Mouse (Mus musculus) neutrophil, adult 5-6 weeks (primary cell): ENCODE data around the gene Slc30a10. TPM values are rescaled to one million over a fixed set of nuclear protein-coding genes. Genes with fewer than 3 reads are reported as not detected.

ENCODE experiments used
- ATAC-seq: fragments of 151-379, 151-347 bp; 2 replicates; pipeline ENCODE4 v1.8.0; 2017; ENCODE audit warnings: mild to moderate bottlenecking, moderate TSS enrichment; ENCODE audit not compliant: insufficient number of reproducible peaks, poor library complexity, low FRiP score, severe bottlenecking; ENCODE audit errors: extremely low read depth
- total RNA-seq: library from RNA; stranded (forward); fragments of 200-1000 nt; gene quantifications from 2 replicates; pipeline ENCODE4 v1.2.3, GENCODE M21; 2017

Gene Slc30a10
- total RNA-seq, 1 experiment from 2014 or later: not detected

GRCm38 (mm10) chr1:185454955-185455701 lies 480 bp downstream of the Slc30a10 start:
- no peak for ATAC-seq

GRCm38 (mm10) chr1:185456327-185456726 lies 1.7 kb downstream of the Slc30a10 start:
- no peak for ATAC-seq

- no peak for ATAC-seq
These were observed 5.4 kb downstream of the Slc30a10 start for GRCm38 (mm10) chr1:185460096-185460495.

- no peak for ATAC-seq
These were observed 8.2 kb downstream of the Slc30a10 start for GRCm38 (mm10) chr1:185462889-185463288.

- ATAC-seq: no peak
These were observed 14.9 kb downstream of the Slc30a10 start for GRCm38 (mm10) chr1:185469551-185470021.

GRCm38 (mm10) chr1:185472025-185472720 lies 17.5 kb downstream of the Slc30a10 start:
- ATAC-seq: no peak

- ATAC-seq: no peak
These were observed 18.1 kb downstream of the Slc30a10 start for GRCm38 (mm10) chr1:185472730-185473129.

GRCm38 (mm10) chr1:185473437-185473836 lies 18.8 kb downstream of the Slc30a10 start:
- ATAC-seq: no peak

- ATAC-seq: no peak
These were observed 25.2 kb downstream of the Slc30a10 start for GRCm38 (mm10) chr1:185479861-185480260.

- ATAC-seq: no peak
These were observed 27.5 kb downstream of the Slc30a10 start for GRCm38 (mm10) chr1:185482001-185482761.

- ATAC-seq: no peak
These were observed 28.1 kb downstream of the Slc30a10 start for GRCm38 (mm10) chr1:185482762-185483161.

- ATAC-seq: no peak
These were observed 28.9 kb downstream of the Slc30a10 start for GRCm38 (mm10) chr1:185483356-185484057.

- ATAC-seq: no peak
These were observed 29.6 kb downstream of the Slc30a10 start for GRCm38 (mm10) chr1:185484281-185484680.

- no peak for ATAC-seq
These were observed 35.2 kb downstream of the Slc30a10 start for GRCm38 (mm10) chr1:185489893-185490292.

GRCm38 (mm10) chr1:185490603-185491002 lies 36.0 kb downstream of the Slc30a10 start:
- no peak for ATAC-seq

GRCm38 (mm10) chr1:185493439-185494034 lies 38.9 kb downstream of the Slc30a10 start:
- ATAC-seq: no peak

- no peak for ATAC-seq
These were observed 42.3 kb downstream of the Slc30a10 start for GRCm38 (mm10) chr1:185496791-185497460.

GRCm38 (mm10) chr1:185500602-185501001 lies 46.0 kb downstream of the Slc30a10 start:
- no peak for ATAC-seq
